Mouse (Mus musculus) midbrain, postnatal 0 days (tissue): ENCODE measurements around the gene Rnf128. TPM values are rescaled to one million over a fixed set of nuclear protein-coding genes. Genes with fewer than 3 reads are reported as not detected.

Experiments
- ATAC-seq: fragments of 200-750 bp; cut with Nextera tagmentation; 2 replicates; pipeline ENCODE4 v1.8.0; 2017; ENCODE audit warnings: moderate number of reproducible peaks, mild to moderate bottlenecking, moderate TSS enrichment, moderate library complexity; ENCODE audit not compliant: low FRiP score
- DNase-seq: peaks from one replicate; pipeline ENCODE4 v3.0.0-alpha.2; 2015; ENCODE audit warnings: low spot score
- H3K27ac ChIP-seq: fragments of 300-500 bp; sonication (generic); 2 replicates; pipeline ENCODE4 v1.5.1; 2014; ENCODE audit warnings: low read depth, mild to moderate bottlenecking, low read length, mixed read lengths
- H3K27me3 ChIP-seq: fragments of 300-500 bp; sonication (generic); 2 replicates; pipeline ENCODE4 v1.6.1; 2014; ENCODE audit warnings: low read length, control low read depth, mixed read lengths; ENCODE audit not compliant: insufficient read depth
- H3K36me3 ChIP-seq: fragments of 300-500 bp; sonication (generic); 2 replicates; pipeline ENCODE4 v1.6.1; 2014; ENCODE audit warnings: low read length, control low read depth, mixed read lengths; ENCODE audit not compliant: insufficient read depth
- H3K4me1 ChIP-seq: fragments of 300-500 bp; sonication (generic); 2 replicates; pipeline ENCODE4 v1.6.1; 2014; ENCODE audit warnings: mild to moderate bottlenecking, control low read depth, antibody characterized with exemption, low read length, mixed read lengths; ENCODE audit not compliant: insufficient read depth
- H3K4me2 ChIP-seq: fragments of 300-500 bp; sonication (generic); 2 replicates; pipeline ENCODE4 v1.6.1; 2014; ENCODE audit warnings: low read depth, mild to moderate bottlenecking, low read length, mixed read lengths; ENCODE audit not compliant: poor library complexity, severe bottlenecking
- H3K4me3 ChIP-seq: fragments of 300-500 bp; sonication (generic); 2 replicates; pipeline ENCODE4 v1.5.1; 2014; ENCODE audit warnings: low read depth, mild to moderate bottlenecking, low read length, moderate library complexity
- H3K9ac ChIP-seq: fragments of 300-500 bp; sonication (generic); replicated peaks from 2 replicates; pipeline ENCODE4 v1.6.1; 2014; ENCODE audit warnings: mild to moderate bottlenecking, low read length, moderate library complexity, mixed read lengths; ENCODE audit not compliant: poor library complexity, severe bottlenecking
- H3K9me3 ChIP-seq: fragments of 300-500 bp; sonication (generic); 2 replicates; pipeline ENCODE4 v1.6.1; 2016; ENCODE audit warnings: low read length, control low read depth
- CTCF ChIP-seq: IDR thresholded peaks from 2 replicates; pipeline ENCODE4 v1.5.1; 2016; ENCODE audit warnings: antibody characterized with exemption, mild to moderate bottlenecking
- WGBS: fragments of 180-500 bp; shearing (Covaris S2); extraction: QIAGEN DNeasy Blood & Tissue Kit; methylation state at CpG from one replicate; pipeline ENCODE4 v1.1.7; 2014; 5-methylcytosine and 5-hydroxymethylcytosine counted together
- polyA plus RNA-seq: library from polyadenylated mRNA; unstranded; fragments of >200 nt; fragmentation: Nextera tagmentation; extraction: Ambion mirVana; gene quantifications from 2 replicates; pipeline ENCODE4 v1.2.1, GENCODE M21; 2015
- total RNA-seq: library from RNA; depleted of rRNA; stranded (reverse); fragments of >200 nt; gene quantifications from 2 replicates; pipeline ENCODE4 v1.2.3, GENCODE M21; 2014; rRNA removed

The Rnf128 gene
- 7.0 and 8.3 TPM in 2 replicates for total RNA-seq
- 8.5 and 10.0 TPM in 2 replicates for polyA plus RNA-seq

GRCm38 (mm10) chrX:139562925-139563461, at the start of gene Rnf128:
Gene Rnf128 (plus strand): TSS chrX:139563316.
- TF ChIP-seq CTCF: no peak
- ATAC-seq: no peak
- H3K27me3 ChIP-seq: peaks cover 3% of the 10 kb centered on the region; the same call in 1 of the 2 replicates
- no peak within 1 kb of the TSS for H3K27ac ChIP-seq
- no peak within 1 kb of the TSS for H3K9ac ChIP-seq
- H3K4me3 ChIP-seq: no peak within 1 kb of the TSS
- 78% methylated on average over 8 of the region's 8 CpGs for WGBS
- H3K4me2 ChIP-seq: no peak within 1 kb of the TSS
- peak; percentile 8 for DNase-seq
- no peaks in the 10 kb centered on the region for H3K4me1 ChIP-seq
- H3K36me3 ChIP-seq: no peaks in the 10 kb centered on the region
- no peaks in the 10 kb centered on the region for H3K9me3 ChIP-seq

DNA sequence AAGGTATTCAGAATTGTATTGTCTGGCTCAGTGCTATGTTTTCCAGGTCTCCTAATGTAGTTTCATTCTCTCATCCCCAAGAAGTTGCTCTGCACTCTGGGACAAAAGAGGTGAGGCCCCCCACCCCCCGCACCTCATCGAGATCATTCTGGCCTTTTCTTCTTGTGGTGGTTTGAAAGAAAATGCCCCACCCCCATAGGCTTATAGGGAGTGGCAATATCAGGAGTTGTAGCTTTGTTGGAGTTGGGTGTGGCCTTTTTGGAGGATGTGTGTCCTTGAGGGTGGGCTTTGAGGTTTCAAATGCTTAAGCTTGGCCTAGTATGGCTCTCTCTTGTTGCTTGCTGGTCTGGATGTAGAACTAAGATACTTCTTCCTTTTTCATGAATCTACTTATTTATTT, 47.0 kb upstream of the Rnf128 start:
- no peak overlapping the region for H3K4me3 ChIP-seq
- 92% methylated on average over 2 of the region's 2 CpGs for WGBS
- no peaks in the 10 kb centered on the region for H3K27me3 ChIP-seq
- H3K4me1 ChIP-seq: no peaks in the 10 kb centered on the region
- no peaks in the 10 kb centered on the region for H3K9me3 ChIP-seq
- no peak overlapping the region for H3K9ac ChIP-seq
- TF ChIP-seq CTCF: no peak
- H3K4me2 ChIP-seq: no peak overlapping the region
- DNase-seq (no peak), ATAC-seq (no peak)
- no peak overlapping the region for H3K27ac ChIP-seq
- no peaks in the 10 kb centered on the region for H3K36me3 ChIP-seq

DNA sequence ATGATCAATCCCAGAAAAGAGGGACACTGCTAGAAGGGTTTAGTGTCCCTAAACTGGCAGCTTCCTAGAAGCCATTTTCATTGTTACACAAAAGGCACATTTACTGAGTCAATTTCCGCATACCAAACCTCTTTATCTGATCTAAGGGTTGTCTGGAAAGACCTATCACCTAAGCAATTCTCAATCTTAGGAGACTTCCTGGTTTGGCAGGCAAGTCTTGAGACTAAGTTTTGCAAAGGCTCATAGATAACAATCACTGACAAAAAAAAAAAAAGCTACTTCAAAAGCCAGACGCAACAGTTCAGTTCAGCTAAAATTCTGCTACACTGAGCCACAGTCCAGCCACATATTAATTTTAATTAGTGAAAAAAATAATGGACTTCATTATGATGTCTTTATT, 43.9 kb upstream of the Rnf128 start:
- no peak overlapping the region for H3K4me3 ChIP-seq
- no peaks in the 10 kb centered on the region for H3K36me3 ChIP-seq
- DNase-seq (no peak), ATAC-seq (no peak)
- H3K9me3 ChIP-seq: no peaks in the 10 kb centered on the region
- no peaks in the 10 kb centered on the region for H3K4me1 ChIP-seq
- 93% methylated on average over 2 of the region's 2 CpGs for WGBS
- H3K27me3 ChIP-seq: no peaks in the 10 kb centered on the region
- H3K4me2 ChIP-seq: no peak overlapping the region
- TF ChIP-seq CTCF: no peak
- no peak overlapping the region for H3K27ac ChIP-seq
- no peak overlapping the region for H3K9ac ChIP-seq

DNA sequence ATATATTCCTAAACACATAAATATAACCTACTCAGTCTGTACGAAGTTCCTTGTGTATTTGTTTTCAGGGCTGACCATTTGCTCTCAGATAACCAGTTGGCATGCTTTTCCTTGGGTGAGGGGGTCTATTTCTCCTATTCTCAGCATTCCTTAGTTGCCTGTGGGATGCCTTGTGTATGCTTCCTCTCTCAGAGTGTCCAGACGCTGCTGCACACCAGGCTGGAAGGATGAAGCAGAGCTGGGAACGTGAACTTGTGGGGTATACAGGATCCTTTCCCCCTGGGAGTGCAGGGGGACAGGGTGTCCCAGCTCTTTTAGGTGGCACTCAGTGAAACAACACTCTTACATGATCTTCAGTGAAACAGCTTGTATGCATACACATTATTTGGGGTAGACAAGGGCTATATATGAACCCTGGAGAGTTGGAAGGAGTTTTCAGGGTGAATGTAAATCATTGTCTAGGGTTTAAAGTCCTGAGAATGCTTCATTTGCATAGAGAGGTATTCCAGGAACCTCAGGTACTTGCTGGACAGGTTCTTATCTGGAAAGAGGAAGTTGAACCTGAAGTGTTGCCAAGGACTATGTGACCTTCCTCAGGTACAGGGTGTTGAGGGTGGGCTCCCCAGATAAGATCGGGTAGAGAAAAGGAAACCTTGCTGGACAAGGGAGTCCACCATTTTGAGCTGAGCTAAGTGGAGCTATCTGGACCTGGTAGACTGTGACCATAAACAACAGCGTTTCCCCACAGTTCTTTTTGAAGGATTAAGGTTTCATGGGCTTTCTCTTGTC, 38.6 kb upstream of the Rnf128 start:
- Histone ChIP-seq H3K27me3 (no peaks in the 10 kb centered on the region), H3K36me3 (no peaks in the 10 kb centered on the region), H3K9ac (no peak overlapping the region), H3K4me2 (no peak overlapping the region), H3K4me1 (no peaks in the 10 kb centered on the region), H3K9me3 (no peaks in the 10 kb centered on the region), H3K27ac (no peak overlapping the region), H3K4me3 (no peak overlapping the region)
- ATAC-seq (no peak), DNase-seq (no peak)
- TF ChIP-seq CTCF: no peak
- 75% methylated on average over 5 of the region's 5 CpGs for WGBS

GRCm38 (mm10) chrX:139525724-139526123, 37.4 kb upstream of the Rnf128 start:
- 82% methylated on average over 2 of the region's 2 CpGs for WGBS
- H3K36me3 ChIP-seq: no peaks in the 10 kb centered on the region
- H3K9me3 ChIP-seq: no peaks in the 10 kb centered on the region
- ATAC-seq (no peak), DNase-seq (no peak)
- no peak overlapping the region for H3K27ac ChIP-seq
- H3K4me2 ChIP-seq: no peak overlapping the region
- H3K4me1 ChIP-seq: no peaks in the 10 kb centered on the region
- H3K9ac ChIP-seq: no peak overlapping the region
- no peak overlapping the region for H3K4me3 ChIP-seq
- TF ChIP-seq CTCF: no peak
- H3K27me3 ChIP-seq: no peaks in the 10 kb centered on the region

DNA sequence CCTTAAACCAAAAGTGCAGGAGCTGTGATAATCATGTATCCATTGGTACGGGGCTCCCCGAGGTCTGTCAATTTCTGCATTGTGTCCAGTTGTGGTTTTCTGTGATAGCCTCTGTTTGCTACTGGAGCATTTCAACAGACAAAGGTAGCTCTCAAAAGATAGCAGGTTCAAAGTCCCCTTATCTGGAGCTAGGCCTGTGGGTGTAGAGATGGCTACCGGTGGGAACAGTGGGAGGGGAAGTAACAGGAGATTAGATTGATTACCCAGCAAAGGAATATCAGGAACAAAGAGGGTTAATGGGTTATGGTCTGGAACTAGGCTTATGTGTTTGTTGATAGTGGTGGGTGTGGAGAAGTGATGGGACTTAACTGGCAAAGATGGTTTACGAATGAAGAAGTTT, 36.1 kb upstream of the Rnf128 start:
- Histone ChIP-seq H3K4me3 (no peak overlapping the region), H3K36me3 (no peaks in the 10 kb centered on the region), H3K9ac (no peak overlapping the region), H3K4me1 (no peaks in the 10 kb centered on the region), H3K9me3 (no peaks in the 10 kb centered on the region), H3K27ac (no peak overlapping the region), H3K4me2 (no peak overlapping the region), H3K27me3 (no peaks in the 10 kb centered on the region)
- DNase-seq (no peak), ATAC-seq (no peak)
- TF ChIP-seq CTCF: no peak
- WGBS: 87% methylated on average over 4 of the region's 4 CpGs
